Mouse (Mus musculus): Measurements from ENCODE around the gene Cplx3.

Cplx3 gene

GRCm38 (mm10) chr9:57637741-57638322, 31.8 kb upstream of the Cplx3 start:
- DNase-seq: peak in 1 of 2 experiments; percentile 33

GRCm38 (mm10) chr9:57637272-57637671, 31.2 kb upstream of the Cplx3 start:
- no peak for DNase-seq

- no peak for DNase-seq
Observed at GRCm38 (mm10) chr9:57633481-57634024, 27.5 kb upstream of the Cplx3 start.

- DNase-seq: peak; percentile 78 to 83
Observed at GRCm38 (mm10) chr9:57629118-57629874, 23.2 kb upstream of the Cplx3 start.

- DNase-seq: no peak
Observed at GRCm38 (mm10) chr9:57628717-57629116, 22.6 kb upstream of the Cplx3 start.

GRCm38 (mm10) chr9:57627892-57628291, 21.8 kb upstream of the Cplx3 start:
- DNase-seq: no peak

GRCm38 (mm10) chr9:57627191-57627590, 21.1 kb upstream of the Cplx3 start:
- DNase-seq: no peak

GRCm38 (mm10) chr9:57625674-57626500, 19.8 kb upstream of the Cplx3 start:
- peak in 1 of 2 experiments; percentile 50 for DNase-seq

- no peak for DNase-seq
Observed at GRCm38 (mm10) chr9:57624295-57624694, 18.2 kb upstream of the Cplx3 start.

- no peak for DNase-seq
Observed at GRCm38 (mm10) chr9:57620674-57621073, 14.6 kb upstream of the Cplx3 start, which contains the start of gene Lman1l. Gene Lman1l (minus strand): TSS chr9:57620774.

- no peak for DNase-seq
Observed at GRCm38 (mm10) chr9:57618854-57619253, 12.8 kb upstream of the Cplx3 start.

GRCm38 (mm10) chr9:57617556-57618169, 11.6 kb upstream of the Cplx3 start:
- no peak for DNase-seq

- DNase-seq: no peak
Observed at GRCm38 (mm10) chr9:57614786-57615185, 8.7 kb upstream of the Cplx3 start.

GRCm38 (mm10) chr9:57613975-57614374, 7.9 kb upstream of the Cplx3 start:
- no peak for DNase-seq

- DNase-seq: no peak
Observed at GRCm38 (mm10) chr9:57612587-57612986, 6.5 kb upstream of the Cplx3 start.

- DNase-seq: peak in 1 of 2 experiments; percentile 42
Observed at GRCm38 (mm10) chr9:57610359-57610826, 4.3 kb upstream of the Cplx3 start.

GRCm38 (mm10) chr9:57609803-57610202, 3.7 kb upstream of the Cplx3 start:
- no peak for DNase-seq

- no peak for DNase-seq
Observed at GRCm38 (mm10) chr9:57605503-57605902, 578 bp downstream of the Cplx3 start.

GRCm38 (mm10) chr9:57604875-57605274, 1.2 kb downstream of the Cplx3 start:
- no peak for DNase-seq

- DNase-seq: no peak
Observed at GRCm38 (mm10) chr9:57602098-57602497, 4.0 kb downstream of the Cplx3 start.

GRCm38 (mm10) chr9:57601353-57601706, 4.8 kb downstream of the Cplx3 start:
- peak in 1 of 2 experiments; percentile 45 for DNase-seq

- no peak for DNase-seq
Observed at GRCm38 (mm10) chr9:57600620-57601352, 5.3 kb downstream of the Cplx3 start.
